ENCODE assay signal across 1 mouse cellular context in the genomic region with DNA sequence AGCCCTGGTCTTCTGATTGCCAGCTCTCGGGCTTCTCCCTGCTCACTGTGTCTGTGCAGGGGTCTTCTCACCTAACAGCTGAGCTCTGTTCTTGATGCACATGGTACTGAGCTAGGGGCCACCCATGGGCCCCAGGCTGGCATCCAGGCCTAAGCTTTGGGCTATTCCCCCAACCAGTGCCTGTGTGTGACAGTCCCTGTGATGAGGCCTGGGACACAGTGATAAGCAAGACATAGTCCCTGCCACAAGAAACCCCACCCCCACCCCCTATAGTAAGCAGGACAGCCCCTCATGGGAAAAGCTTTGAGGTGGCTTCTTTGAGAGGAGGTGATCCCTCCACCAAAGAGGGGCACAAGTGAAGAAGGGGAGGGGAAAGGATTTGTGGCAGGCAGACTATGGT.
TF ChIP-seq lines count a peak whose summit lies in the region.

No protein-coding gene starts in this region.

TF ChIP-seq in MEL, 35 proteins besides CTCF, POLR2A, EP300 and RAD21:
- TF ChIP-seq TAL1 (IDR thresholded peaks at IDR 0.05; ENCODE audit: low read length) (peak; percentile 42; the same call in 1 of the 2 replicates), TCF12 (IDR thresholded peaks at IDR 0.05; ENCODE audit: low read depth, low read length) (0 out of 2 replicates have a peak, but pooled peaks have one; percentile 9), ZC3H11A (IDR thresholded peaks at IDR 0.05; ENCODE audit: low read depth, low read length) (no peak)
